Mouse (Mus musculus) intestine, embryonic 15.5 days (tissue): ENCODE measurements at regions not wholly inside any gene's neighbourhood (a gene's known extent, or its start where the extent isn't known, plus 50 kb on each side); places are given as distances from the start of the nearest gene placed in this dataset.

Experiments
- ATAC-seq: fragments of 200-750 bp; cut with Nextera tagmentation; 2 replicates; pipeline ENCODE4 v1.8.0; 2017; ENCODE audit warnings: moderate TSS enrichment, moderate library complexity
- H3K27ac ChIP-seq: fragments of 300-500 bp; sonication (generic); 2 replicates; pipeline ENCODE4 v1.5.1; 2015; ENCODE audit warnings: mild to moderate bottlenecking, inconsistent platforms
- H3K27me3 ChIP-seq: fragments of 300-500 bp; sonication (generic); replicated peaks from 2 replicates; pipeline ENCODE4 v1.6.1; 2015; ENCODE audit warnings: inconsistent platforms
- H3K36me3 ChIP-seq: fragments of 300-500 bp; sonication (generic); 2 replicates; pipeline ENCODE4 v1.6.1; 2015; ENCODE audit warnings: inconsistent platforms
- H3K4me1 ChIP-seq: fragments of 300-500 bp; sonication (generic); replicated peaks from 2 replicates; pipeline ENCODE4 v1.6.1; 2015; ENCODE audit warnings: inconsistent platforms
- H3K4me2 ChIP-seq: fragments of 300-500 bp; sonication (generic); replicated peaks from 2 replicates; pipeline ENCODE4 v1.6.1; 2015; ENCODE audit warnings: mild to moderate bottlenecking, inconsistent platforms
- H3K4me3 ChIP-seq: fragments of 300-500 bp; sonication (generic); replicated peaks from 2 replicates; pipeline ENCODE4 v1.5.1; 2015; ENCODE audit warnings: inconsistent platforms
- H3K9ac ChIP-seq: fragments of 300-500 bp; sonication (generic); 2 replicates; pipeline ENCODE4 v1.6.1; 2015; ENCODE audit warnings: inconsistent platforms
- H3K9me3 ChIP-seq: fragments of 300-500 bp; sonication (generic); 2 replicates; pipeline ENCODE4 v1.6.1; 2016; ENCODE audit warnings: inconsistent platforms
- whole genome bisulfite sequencing: fragments of 180-500 bp; shearing (Covaris S2); methylation state at CpG from one replicate; pipeline ENCODE4 v1.1.7; 2015; 5-methylcytosine and 5-hydroxymethylcytosine counted together

DNA sequence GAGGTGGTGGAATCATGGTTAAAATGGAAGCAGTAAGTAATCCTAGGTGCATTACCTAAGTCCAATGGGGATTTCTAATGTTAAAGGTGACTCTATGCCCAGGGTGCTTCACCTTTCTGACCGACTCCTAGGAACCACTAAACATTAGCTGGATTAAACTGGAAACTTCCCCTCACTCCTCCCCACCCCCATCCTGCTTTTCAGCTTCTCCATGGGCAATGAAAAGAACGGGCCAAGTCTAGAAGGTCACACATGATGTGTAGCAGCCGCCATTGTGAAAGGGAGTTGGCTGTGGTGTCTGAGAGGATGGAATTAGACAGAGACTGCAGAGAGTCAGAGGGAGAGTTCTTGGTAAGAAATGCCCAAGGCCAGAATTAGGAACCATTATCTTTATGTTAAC, 479.8 kb downstream of the Ptprc start:
- 82% methylated on average over 3 of the region's 3 CpGs for WGBS
- no peak overlapping the region for H3K27ac ChIP-seq

DNA sequence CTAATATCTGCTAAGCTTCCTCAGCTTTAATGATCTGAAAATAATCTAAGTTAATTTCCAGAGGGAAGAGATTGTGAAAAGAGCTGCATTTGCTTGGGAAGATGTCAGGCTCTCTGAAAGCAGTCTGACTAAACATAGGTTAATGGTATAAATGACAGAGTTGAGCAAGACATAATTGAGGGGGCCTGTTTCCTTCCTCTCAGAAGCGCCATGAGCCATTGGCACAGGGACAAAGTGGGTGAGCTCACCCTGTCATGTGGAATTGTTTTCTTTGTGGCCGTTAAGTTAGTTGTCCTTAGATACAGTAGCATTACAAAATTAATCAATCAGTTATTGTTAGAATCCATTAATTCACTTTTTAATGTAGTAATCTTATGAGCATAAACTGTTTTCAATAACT, 483.0 kb downstream of the Ptprc start:
- H3K36me3 ChIP-seq = no peaks in the 10 kb centered on the region
- H3K27me3 ChIP-seq = no peaks in the 10 kb centered on the region
- no peak overlapping the region for H3K27ac ChIP-seq
- WGBS = 71% methylated on average over 2 of the region's 2 CpGs
- no peak overlapping the region for H3K4me2 ChIP-seq
- no peaks in the 10 kb centered on the region for H3K9me3 ChIP-seq
- no peak overlapping the region for H3K4me3 ChIP-seq
- ATAC-seq = no peak
- H3K9ac ChIP-seq = no peak overlapping the region
- no peaks in the 10 kb centered on the region for H3K4me1 ChIP-seq

More for the DNA sequence above, 479.8 kb downstream of the Ptprc start:
- Histone ChIP-seq H3K36me3 (no peaks in the 10 kb centered on the region), H3K27me3 (no peaks in the 10 kb centered on the region), H3K9ac (no peak overlapping the region), H3K9me3 (no peaks in the 10 kb centered on the region), H3K4me2 (no peak overlapping the region), H3K4me3 (no peak overlapping the region), H3K4me1 (no peaks in the 10 kb centered on the region)
- no peak for ATAC-seq

DNA sequence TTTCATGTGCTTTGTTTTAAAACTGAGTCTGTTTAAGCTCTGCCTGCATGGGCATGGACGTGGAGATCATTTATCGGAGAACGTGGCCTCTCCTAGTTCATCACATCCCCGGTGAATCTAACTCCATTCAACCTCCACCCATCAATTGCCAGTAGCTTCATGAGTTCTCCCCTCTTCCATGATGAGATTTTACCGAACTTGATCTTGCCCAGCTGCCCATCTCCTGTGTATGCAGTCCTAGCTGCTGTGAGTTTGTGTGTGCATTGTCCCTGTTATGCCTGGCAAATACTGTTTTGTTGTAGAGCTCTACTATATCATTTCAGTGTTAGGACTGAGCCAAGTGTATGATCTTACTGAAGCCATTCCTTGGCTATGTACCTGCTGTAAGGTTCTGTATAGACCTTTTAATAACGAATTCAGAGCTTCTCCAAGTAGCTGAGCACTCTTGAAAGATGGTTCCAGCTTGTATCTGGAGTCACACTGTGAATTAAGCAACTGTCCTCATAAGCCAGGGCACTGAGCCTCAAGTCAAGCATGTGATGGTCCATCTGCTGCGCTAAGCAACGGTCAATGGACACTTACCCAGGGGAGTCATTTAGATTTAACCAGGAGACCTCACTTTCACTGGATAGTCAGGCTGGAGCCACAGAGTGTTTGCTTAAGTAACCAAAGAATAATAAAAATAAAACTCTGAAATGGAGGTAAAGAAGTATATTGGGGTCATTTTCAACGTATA, 484.5 kb downstream of the Ptprc start:
- Histone ChIP-seq H3K4me1 (no peaks in the 10 kb centered on the region), H3K27me3 (no peaks in the 10 kb centered on the region), H3K36me3 (no peaks in the 10 kb centered on the region), H3K27ac (no peak overlapping the region), H3K4me3 (no peak overlapping the region), H3K9ac (no peak overlapping the region), H3K9me3 (no peaks in the 10 kb centered on the region), H3K4me2 (no peak overlapping the region)
- 87% methylated on average over 9 of the region's 9 CpGs for WGBS
- no peak for ATAC-seq

DNA sequence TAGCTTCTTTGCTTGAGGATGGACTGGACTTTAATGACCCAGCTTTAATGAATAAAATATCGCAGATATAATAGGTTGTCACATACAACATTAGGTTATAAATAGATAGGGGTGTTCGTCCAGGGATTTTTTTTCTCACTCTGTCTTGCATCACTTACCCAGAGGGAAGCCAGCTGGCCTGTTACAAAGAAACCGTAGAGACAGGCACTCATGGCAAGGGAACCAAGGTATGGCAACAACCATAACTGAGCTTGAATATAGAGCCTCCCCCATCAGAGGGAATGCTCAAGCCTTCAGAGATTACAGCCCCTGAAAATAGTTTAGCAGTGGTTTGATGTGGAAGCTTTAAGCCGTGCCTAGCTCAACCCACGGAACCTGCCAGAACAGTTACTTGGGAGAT, 504.9 kb downstream of the Ptprc start:
- 77% methylated on average over 5 of the region's 5 CpGs for WGBS
- no peak for ATAC-seq
- no peak overlapping the region for H3K27ac ChIP-seq

DNA sequence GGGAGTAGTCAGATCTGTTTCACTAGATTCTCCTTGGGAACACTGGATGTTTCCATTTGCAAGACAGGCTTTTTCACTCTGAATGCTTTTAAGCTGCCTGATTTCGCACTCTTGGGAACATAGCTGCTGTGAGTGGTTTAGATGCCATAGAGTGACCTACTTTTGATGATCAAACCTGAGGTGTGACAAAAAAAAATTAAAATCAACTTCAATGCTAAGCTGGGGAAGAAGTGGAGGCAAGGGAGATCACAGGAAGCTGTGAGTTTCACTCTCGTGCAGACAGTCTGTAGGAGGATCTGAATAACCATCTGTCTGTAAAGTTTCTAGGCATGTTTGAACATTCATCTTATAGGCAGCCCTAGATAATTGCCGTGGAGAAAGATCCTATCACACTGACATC, 505.7 kb downstream of the Ptprc start:
- WGBS = 79% methylated on average over 3 of the region's 3 CpGs

More for the DNA sequence above, 504.9 kb downstream of the Ptprc start:
- H3K36me3 ChIP-seq = no peaks in the 10 kb centered on the region
- H3K9ac ChIP-seq = no peak overlapping the region
- no peaks in the 10 kb centered on the region for H3K4me1 ChIP-seq
- no peak overlapping the region for H3K4me2 ChIP-seq
- H3K4me3 ChIP-seq = no peak overlapping the region
- H3K27me3 ChIP-seq = no peaks in the 10 kb centered on the region
- no peaks in the 10 kb centered on the region for H3K9me3 ChIP-seq

DNA sequence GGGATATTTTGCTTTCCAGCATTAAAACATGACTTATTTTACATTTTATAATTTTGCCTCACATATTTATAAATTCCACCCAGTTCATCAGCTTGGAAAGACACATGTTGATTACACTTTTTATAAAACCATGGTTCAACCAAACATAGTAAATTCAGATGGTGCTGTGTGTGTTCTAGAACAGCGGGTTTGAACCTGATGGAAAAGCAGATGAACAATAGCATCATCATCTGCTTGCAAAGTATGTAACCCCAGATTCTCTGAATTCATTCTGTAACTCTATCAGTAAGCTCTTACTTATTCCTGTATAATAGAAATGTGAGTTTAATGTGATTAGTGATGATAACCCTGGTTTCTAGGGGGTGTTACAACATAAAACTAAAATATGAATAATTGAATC, 517.4 kb downstream of the Ptprc start:
- no peak overlapping the region for H3K4me3 ChIP-seq
- no peaks in the 10 kb centered on the region for H3K27me3 ChIP-seq
- H3K9me3 ChIP-seq = no peaks in the 10 kb centered on the region
- no peak overlapping the region for H3K9ac ChIP-seq
- no peaks in the 10 kb centered on the region for H3K36me3 ChIP-seq
- no peak overlapping the region for H3K4me2 ChIP-seq
- H3K4me1 ChIP-seq = 0 out of 2 replicates have a peak, but pooled peaks cover 2% of the 10 kb centered on the region
- H3K27ac ChIP-seq = no peak overlapping the region
- ATAC-seq = no peak
- 81% methylated on average over 1 of the region's 1 CpGs for WGBS

More for the DNA sequence above, 505.7 kb downstream of the Ptprc start:
- ATAC-seq = no peak
- Histone ChIP-seq H3K4me2 (no peak overlapping the region), H3K27me3 (no peaks in the 10 kb centered on the region), H3K4me3 (no peak overlapping the region), H3K9me3 (no peaks in the 10 kb centered on the region), H3K27ac (no peak overlapping the region), H3K9ac (no peak overlapping the region), H3K4me1 (no peaks in the 10 kb centered on the region), H3K36me3 (no peaks in the 10 kb centered on the region)

DNA sequence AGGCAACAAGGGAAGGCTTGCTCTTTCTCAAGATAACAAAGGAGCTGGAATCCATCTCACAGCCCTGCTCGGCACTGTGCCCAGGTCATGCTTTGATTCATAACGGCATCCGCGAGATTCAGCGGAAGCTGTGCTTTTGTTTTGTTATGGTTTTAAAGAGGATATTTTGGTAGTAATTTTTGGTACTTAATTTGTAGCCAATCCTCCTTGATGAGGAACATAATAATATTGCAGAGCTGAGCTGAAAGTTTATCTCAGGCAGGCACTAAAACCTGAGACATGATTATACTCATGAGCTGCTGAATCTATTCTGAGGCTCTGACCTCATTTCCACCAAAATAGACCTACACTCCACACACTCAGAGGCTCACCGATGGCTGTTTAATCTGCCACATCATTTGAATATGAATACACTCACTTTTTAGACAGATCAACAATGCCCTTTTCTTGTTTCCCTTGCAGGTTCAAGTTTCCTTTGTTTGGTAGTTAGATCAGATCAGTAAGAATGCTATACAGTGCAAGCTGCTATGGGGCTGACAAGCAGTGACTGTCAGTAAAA, 518.5 kb downstream of the Ptprc start:
- H3K36me3 ChIP-seq = no peaks in the 10 kb centered on the region
- no peaks in the 10 kb centered on the region for H3K27me3 ChIP-seq
- no peaks in the 10 kb centered on the region for H3K9me3 ChIP-seq
- H3K27ac ChIP-seq = no peak overlapping the region
- H3K4me1 ChIP-seq = 0 out of 2 replicates have a peak, but pooled peaks cover 2% of the 10 kb centered on the region
- ATAC-seq = no peak
- no peak overlapping the region for H3K9ac ChIP-seq
- H3K4me3 ChIP-seq = no peak overlapping the region
- WGBS = 41% methylated on average over 6 of the region's 6 CpGs
- no peak overlapping the region for H3K4me2 ChIP-seq

DNA sequence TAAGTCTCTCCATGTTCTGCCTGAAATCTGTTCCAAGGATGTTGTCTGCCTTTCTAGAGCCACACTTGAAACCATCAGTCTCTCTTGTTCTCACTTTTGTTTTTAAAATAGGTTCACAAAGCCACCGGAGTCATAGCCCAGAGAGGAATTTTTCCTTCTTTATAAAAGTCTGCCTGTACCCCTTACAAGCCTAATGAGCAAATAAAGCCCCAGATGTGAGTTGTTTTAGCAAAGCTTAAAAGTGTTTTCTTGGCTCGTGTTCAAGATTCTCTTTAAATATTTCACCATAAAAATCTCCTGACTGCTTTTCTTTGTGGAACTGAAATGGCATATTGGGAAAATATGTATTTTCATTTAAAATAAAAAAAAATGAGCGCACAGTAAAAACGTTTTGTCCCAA, 521.3 kb downstream of the Ptprc start:
- H3K4me2 ChIP-seq = no peak overlapping the region
- no peak for ATAC-seq
- no peak overlapping the region for H3K27ac ChIP-seq

DNA sequence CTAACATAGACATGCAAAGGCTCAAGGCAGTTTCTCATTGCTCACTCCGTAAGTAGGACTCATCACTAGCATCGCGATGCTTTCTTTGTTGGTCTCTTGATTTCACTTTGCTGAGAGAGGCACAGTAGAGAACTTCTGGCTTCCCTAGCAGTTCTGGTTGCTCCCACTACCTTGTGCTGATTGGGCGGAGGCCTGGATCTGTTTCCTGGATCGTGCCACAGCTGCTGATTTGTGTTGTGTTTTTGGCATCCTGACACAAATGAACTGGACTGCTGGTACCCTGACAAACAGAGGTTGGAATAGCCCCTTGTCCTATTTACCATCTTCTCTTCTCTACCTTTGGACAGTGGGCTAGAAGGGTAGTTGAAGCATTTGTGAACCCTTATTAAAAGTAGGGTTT, 522.0 kb downstream of the Ptprc start:
- Histone ChIP-seq H3K27ac (no peak overlapping the region), H3K4me2 (no peak overlapping the region), H3K36me3 (no peaks in the 10 kb centered on the region), H3K4me3 (no peak overlapping the region), H3K9ac (no peak overlapping the region), H3K9me3 (no peaks in the 10 kb centered on the region), H3K4me1 (0 out of 2 replicates have a peak, but pooled peaks cover 5% of the 10 kb centered on the region), H3K27me3 (no peaks in the 10 kb centered on the region)
- no peak for ATAC-seq
- 75% methylated on average over 5 of the region's 5 CpGs for WGBS

More for the DNA sequence above, 521.3 kb downstream of the Ptprc start:
- whole genome bisulfite sequencing = 43% methylated on average over 4 of the region's 4 CpGs
- Histone ChIP-seq H3K36me3 (no peaks in the 10 kb centered on the region), H3K4me1 (0 out of 2 replicates have a peak, but pooled peaks cover 5% of the 10 kb centered on the region), H3K27me3 (no peaks in the 10 kb centered on the region), H3K4me3 (no peak overlapping the region), H3K9me3 (no peaks in the 10 kb centered on the region), H3K9ac (no peak overlapping the region)

DNA sequence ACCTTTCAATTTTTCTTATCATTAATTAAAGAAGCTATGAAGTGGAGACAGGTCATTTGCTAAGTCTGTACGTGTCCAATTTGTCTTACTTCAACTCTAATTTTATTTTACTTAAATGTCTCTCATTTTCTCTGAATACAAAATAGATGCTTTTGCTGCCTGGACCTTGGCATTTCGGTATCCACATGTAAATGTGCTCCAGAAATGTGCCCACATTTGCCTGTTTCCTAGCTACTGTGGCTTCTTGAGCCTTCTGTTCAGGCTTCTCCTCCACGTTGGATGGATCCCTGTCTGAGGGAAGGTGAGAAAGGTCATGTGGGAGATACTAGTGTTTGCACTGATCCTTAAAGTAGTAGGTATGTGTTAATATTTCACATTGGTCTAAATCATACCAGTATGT, 524.9 kb downstream of the Ptprc start:
- H3K27me3 ChIP-seq = no peaks in the 10 kb centered on the region
- no peak for ATAC-seq
- no peaks in the 10 kb centered on the region for H3K36me3 ChIP-seq
- no peak overlapping the region for H3K4me2 ChIP-seq
- 0 out of 2 replicates have a peak, but pooled peaks cover 5% of the 10 kb centered on the region for H3K4me1 ChIP-seq
- H3K9me3 ChIP-seq = no peaks in the 10 kb centered on the region
- H3K27ac ChIP-seq = no peak overlapping the region
- 56% methylated on average over 3 of the region's 3 CpGs for WGBS
- H3K9ac ChIP-seq = no peak overlapping the region
- no peak overlapping the region for H3K4me3 ChIP-seq

DNA sequence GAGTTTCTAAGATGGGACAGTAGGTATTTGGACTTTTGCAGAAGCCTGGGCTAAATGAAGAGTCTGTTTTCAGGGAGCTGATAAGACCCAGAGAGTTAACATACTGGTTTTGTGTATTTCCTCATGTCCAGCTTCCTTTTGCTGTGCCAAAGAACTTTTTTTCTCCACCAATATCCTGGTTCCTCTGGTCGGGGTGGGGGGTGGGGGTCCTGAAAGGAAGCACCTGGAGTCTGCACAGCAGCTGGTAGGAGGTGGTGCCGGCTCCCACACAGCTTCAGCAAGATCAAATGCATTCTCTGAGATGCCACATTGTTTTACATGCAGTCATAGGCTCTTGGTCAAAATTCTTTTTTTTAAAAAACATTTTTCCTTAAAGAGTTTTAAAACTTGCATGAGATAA, 525.4 kb downstream of the Ptprc start:
- no peak overlapping the region for H3K27ac ChIP-seq
- WGBS = 11% methylated on average over 2 of the region's 2 CpGs
- no peak for ATAC-seq

DNA sequence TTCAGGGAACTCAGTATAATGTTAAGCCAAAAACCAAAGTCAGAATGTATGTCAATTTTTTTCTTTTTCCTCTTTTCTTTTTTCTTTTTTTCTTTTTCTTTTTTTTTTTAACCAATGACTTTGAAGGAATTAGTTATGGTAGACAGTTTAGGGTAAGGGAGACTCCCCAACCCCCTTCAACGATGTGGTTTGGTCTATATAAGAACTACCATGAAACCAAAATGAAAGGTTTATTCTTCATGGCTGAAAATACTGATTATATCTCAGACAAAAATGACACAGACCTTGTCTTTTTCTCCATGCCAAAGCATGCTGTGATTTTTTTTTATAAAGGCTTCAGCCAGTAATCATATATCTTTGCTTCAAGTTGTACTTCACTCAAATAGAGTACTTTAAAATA, 526.7 kb downstream of the Ptprc start:
- Histone ChIP-seq H3K27ac (no peak overlapping the region), H3K9ac (no peak overlapping the region), H3K4me1 (0 out of 2 replicates have a peak, but pooled peaks cover 5% of the 10 kb centered on the region), H3K4me3 (no peak overlapping the region), H3K4me2 (no peak overlapping the region), H3K27me3 (no peaks in the 10 kb centered on the region), H3K9me3 (no peaks in the 10 kb centered on the region), H3K36me3 (no peaks in the 10 kb centered on the region)
- 91% methylated on average over 1 of the region's 1 CpGs for WGBS
- ATAC-seq = no peak

More for the DNA sequence above, 525.4 kb downstream of the Ptprc start:
- H3K4me2 ChIP-seq = no peak overlapping the region
- no peaks in the 10 kb centered on the region for H3K9me3 ChIP-seq
- 0 out of 2 replicates have a peak, but pooled peaks cover 5% of the 10 kb centered on the region for H3K4me1 ChIP-seq
- no peaks in the 10 kb centered on the region for H3K27me3 ChIP-seq
- no peak overlapping the region for H3K4me3 ChIP-seq
- no peaks in the 10 kb centered on the region for H3K36me3 ChIP-seq
- no peak overlapping the region for H3K9ac ChIP-seq

DNA sequence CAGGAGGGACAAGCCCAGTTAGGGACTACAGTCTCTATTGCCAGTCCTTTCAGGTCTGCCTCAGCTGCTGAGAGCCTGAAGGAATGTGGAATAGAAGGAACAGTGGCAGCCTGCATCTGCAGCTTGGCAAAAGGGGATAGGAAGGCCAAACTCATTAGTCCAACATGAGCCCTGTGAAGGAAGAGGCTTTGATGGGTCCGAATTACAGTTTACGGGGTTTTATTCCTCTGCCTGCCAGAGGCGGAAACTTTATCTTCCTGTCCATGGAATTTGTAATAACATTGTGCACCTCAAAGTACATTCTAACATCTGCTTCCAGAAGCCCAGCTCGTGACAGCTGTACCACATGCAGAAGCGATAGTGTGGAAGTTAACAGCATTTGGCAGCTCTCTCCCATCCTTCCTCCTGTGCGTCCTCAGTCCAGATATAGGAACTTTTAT, 530.9 kb downstream of the Ptprc start:
- Histone ChIP-seq H3K27ac (no peak overlapping the region), H3K4me1 (no peaks in the 10 kb centered on the region), H3K9ac (no peak overlapping the region), H3K4me2 (no peak overlapping the region), H3K9me3 (no peaks in the 10 kb centered on the region), H3K27me3 (no peaks in the 10 kb centered on the region), H3K4me3 (no peak overlapping the region), H3K36me3 (no peaks in the 10 kb centered on the region)
- no peak for ATAC-seq
- 40% methylated on average over 6 of the region's 6 CpGs for WGBS
